Mouse (Mus musculus) heart, adult 2 months (tissue): ENCODE data around the gene Fam214b.
"Not testable (repeated sequence)": the region's sequence is repeated elsewhere in the genome, so short reads cannot be mapped to it uniquely, and the experiment has no call there.

Source experiments
- CTCF ChIP-seq: fragments of 200-600 bp; IDR thresholded peaks from 2 replicates; pipeline ENCODE4 v1.8.1; 2022; ENCODE audit warnings: antibody characterized with exemption, mild to moderate bottlenecking, moderate library complexity
- EP300 ChIP-seq: fragments of 200-500 bp; IDR thresholded peaks from 2 replicates; pipeline ENCODE4 v1.6.1; 2011; ENCODE audit warnings: low read depth, low read length, control low read depth; ENCODE audit not compliant: insufficient read depth
- POLR2A ChIP-seq: fragments of 200-500 bp; IDR thresholded peaks from 2 replicates; pipeline ENCODE4 v1.6.1; 2011; ENCODE audit warnings: mild to moderate bottlenecking, low read depth, low read length, control low read depth; ENCODE audit not compliant: insufficient read depth

DNA sequence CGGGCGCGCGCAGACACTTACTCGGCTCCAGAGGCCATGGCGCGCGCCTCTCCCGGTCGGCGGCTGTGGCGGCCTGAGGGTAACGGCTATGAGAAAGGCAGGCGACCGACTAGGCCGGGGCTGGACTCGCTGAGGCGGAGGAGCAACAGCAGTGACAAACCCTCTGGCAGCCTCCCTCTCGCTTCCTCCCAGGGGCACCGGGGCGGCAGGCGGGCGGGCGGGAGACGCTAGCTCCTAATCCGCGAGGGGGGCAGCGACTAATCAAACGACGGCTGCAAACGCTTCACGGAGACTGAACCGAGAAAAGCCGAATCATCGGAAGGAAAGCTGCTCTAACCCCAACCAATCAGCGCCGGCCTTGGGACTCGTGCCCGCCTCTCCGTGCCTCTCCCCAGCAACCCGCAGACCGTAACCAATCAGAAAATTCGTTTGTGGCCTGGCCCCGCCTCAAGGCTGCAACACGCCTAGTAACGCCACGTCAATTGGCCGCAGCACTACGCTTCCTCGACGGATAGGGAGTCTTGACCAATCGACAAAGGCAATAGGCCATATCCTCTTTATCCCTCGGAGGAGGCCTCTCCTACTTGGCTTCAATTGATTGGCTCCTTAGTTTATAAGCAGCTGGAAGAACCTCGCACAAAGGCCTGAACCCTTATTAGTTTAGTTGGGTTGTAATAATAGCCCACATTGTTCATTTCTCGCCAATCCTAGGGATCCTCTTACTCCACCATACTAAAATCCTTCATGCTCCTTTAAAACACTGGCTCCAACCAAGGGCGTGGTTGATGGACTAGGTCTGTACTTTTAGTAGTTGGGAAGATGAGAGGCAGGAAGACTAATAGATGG is 45.7 kb downstream of the Fam214b start, which contains the start of gene Vcp:
- not testable (repeated sequence) for TF ChIP-seq CTCF, EP300
- TF ChIP-seq POLR2A, result peak; percentile 27; the same call in 1 of the 2 replicates
